Comparison of ENCODE assay signal across 18 mouse cellular contexts in the genomic region with DNA sequence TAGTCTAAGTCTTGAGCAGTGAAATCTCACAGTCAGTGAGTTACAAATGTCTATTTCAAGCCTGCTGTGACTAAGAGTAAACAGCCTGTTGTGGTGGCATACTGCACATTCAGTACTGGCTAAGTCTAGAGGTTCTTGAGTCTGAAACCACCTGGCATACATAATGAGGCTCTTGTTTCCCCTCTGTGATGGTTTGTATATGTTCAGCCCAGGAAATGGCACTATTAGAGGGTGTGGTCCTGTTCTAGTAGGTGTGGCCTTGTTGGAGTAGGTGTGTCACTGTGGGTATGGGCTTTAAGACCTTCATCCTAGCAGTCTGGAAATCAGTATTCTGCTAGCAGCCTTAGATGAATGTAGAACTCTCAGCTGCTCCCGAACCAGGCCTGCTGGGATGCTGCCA.
DNase-seq lines count a peak whose midpoint lies in the region; ATAC-seq lines count a peak whose summit lies in the region.
"Had no signal": no experiment of that assay in that cellular context is flagged by ENCODE, and none has a peak within 500 bp of the region (broad histone marks: within the 10 kb centered on the region; RNA-seq: fewer than 3 reads in every experiment).

No protein-coding gene starts in this region.

- DNase-seq in midbrain, embryonic 11.5 days (ENCODE audit: low spot score, missing footprints): no peak
- DNase-seq in ES-CJ7 (ENCODE audit: low read depth, low spot score): peak; percentile 78
- DNase-seq in splenic B cell, adult 2 months (ENCODE audit: low read depth, low spot score): peak; percentile 61
- no peak for DNase-seq in cerebellum, adult 11-12 months
- no peak for DNase-seq in layer of hippocampus, adult 9-10 months (ENCODE audit: low spot score)
- DNase-seq: adrenal gland, postnatal 10 days; gastrocnemius, postnatal 10 days; heart, postnatal 36 days; kidney, postnatal 25 days; right cerebral cortex, adult 18-20 months; thymus, postnatal 25 days had no signal

- 0 out of 2 replicates have a peak, but pooled peaks have one; percentile 37 for ATAC-seq in midbrain, embryonic 15.5 days (replicated peaks)
- no peak for ATAC-seq in midbrain, embryonic 11.5 days (ENCODE audit: low FRiP score)
- peak; percentile 67 for ATAC-seq in erythroid progenitor cell, adult 5-6 weeks (replicated peaks; ENCODE audit: low FRiP score, poor library complexity, severe bottlenecking)
- ATAC-seq: forebrain, embryonic 15.5 days; midbrain, embryonic 13.5 days had no signal

- H3K4me3 ChIP-seq in midbrain, embryonic 15.5 days: no peak overlapping the region
- H3K4me3 ChIP-seq in midbrain, embryonic 11.5 days (ENCODE audit: low read depth, low read length): no peak overlapping the region
- H3K4me3 ChIP-seq: forebrain, embryonic 15.5 days; heart, embryonic 10.5 days; lung, embryonic 15.5 days; midbrain, embryonic 13.5 days; neural tube, embryonic 12.5 days had no signal

- H3K36me3 ChIP-seq in midbrain, embryonic 15.5 days (replicated peaks): no peaks in the 10 kb centered on the region
- no peaks in the 10 kb centered on the region for H3K36me3 ChIP-seq in midbrain, embryonic 11.5 days (ENCODE audit: control insufficient read depth, insufficient read depth, low read length)
- H3K36me3 ChIP-seq in splenic B cell, adult 2 months (ENCODE audit: control insufficient read depth, insufficient read depth, low read length, poor library complexity, severe bottlenecking): no peaks in the 10 kb centered on the region; the same call in 1 of the 2 replicates
- H3K36me3 ChIP-seq: forebrain, embryonic 15.5 days; midbrain, embryonic 13.5 days had no signal

- H3K9ac ChIP-seq in midbrain, embryonic 15.5 days: no peak overlapping the region
- no peak overlapping the region for H3K9ac ChIP-seq in midbrain, embryonic 11.5 days (ENCODE audit: low read length)
- H3K9ac ChIP-seq: forebrain, embryonic 15.5 days; lung, embryonic 15.5 days; midbrain, embryonic 13.5 days; neural tube, embryonic 12.5 days had no signal

- H3K27me3 ChIP-seq in midbrain, embryonic 15.5 days (replicated peaks): no peaks in the 10 kb centered on the region
- H3K27me3 ChIP-seq in midbrain, embryonic 11.5 days (ENCODE audit: control insufficient read depth, insufficient read depth, low read length): no peaks in the 10 kb centered on the region
- H3K27me3 ChIP-seq in splenic B cell, adult 2 months (ENCODE audit: control insufficient read depth, insufficient read depth, low read length, poor library complexity, severe bottlenecking): no peaks in the 10 kb centered on the region
- H3K27me3 ChIP-seq: forebrain, embryonic 15.5 days; lung, embryonic 15.5 days; midbrain, embryonic 13.5 days; neural tube, embryonic 12.5 days had no signal

- no peaks in the 10 kb centered on the region for H3K4me1 ChIP-seq in midbrain, embryonic 15.5 days
- no peaks in the 10 kb centered on the region for H3K4me1 ChIP-seq in midbrain, embryonic 11.5 days (ENCODE audit: control insufficient read depth, insufficient read depth, low read length)
- H3K4me1 ChIP-seq: forebrain, embryonic 15.5 days; heart, embryonic 10.5 days; lung, embryonic 15.5 days; midbrain, embryonic 13.5 days; neural tube, embryonic 12.5 days had no signal

- no peak overlapping the region for H3K27ac ChIP-seq in midbrain, embryonic 15.5 days
- no peak overlapping the region for H3K27ac ChIP-seq in midbrain, embryonic 11.5 days (ENCODE audit: low read depth, low read length)
- H3K27ac ChIP-seq: forebrain, embryonic 15.5 days; heart, embryonic 10.5 days; lung, embryonic 15.5 days; midbrain, embryonic 13.5 days; neural tube, embryonic 12.5 days had no signal

- WGBS in midbrain, embryonic 15.5 days: 57% methylated on average over 1 of the region's 1 CpGs
- 79% methylated on average over 1 of the region's 1 CpGs for WGBS in midbrain, embryonic 11.5 days

- H3K9me3 ChIP-seq in midbrain, embryonic 15.5 days: no peaks in the 10 kb centered on the region
- no peaks in the 10 kb centered on the region for H3K9me3 ChIP-seq in midbrain, embryonic 11.5 days (ENCODE audit: control insufficient read depth, low read length)
- H3K9me3 ChIP-seq: forebrain, embryonic 15.5 days; heart, embryonic 10.5 days; lung, embryonic 15.5 days; midbrain, embryonic 13.5 days; neural tube, embryonic 12.5 days had no signal

- H3K4me2 ChIP-seq in midbrain, embryonic 15.5 days: no peak overlapping the region
- no peak overlapping the region for H3K4me2 ChIP-seq in midbrain, embryonic 11.5 days
- H3K4me2 ChIP-seq: forebrain, embryonic 15.5 days; lung, embryonic 15.5 days; midbrain, embryonic 13.5 days; neural tube, embryonic 12.5 days had no signal

Comparison
In these comparisons a context has a peak if more than half of its experiments do, and no peak if none do; other contexts are left out.
1. DNase-seq: peak in ES-CJ7 (single experiment) and splenic B cell, adult 2 months (single experiment); none in midbrain, embryonic 11.5 days (single experiment), cerebellum, adult 11-12 months (single experiment) and layer of hippocampus, adult 9-10 months (single experiment).